In genomic region chr5:113730641-113731121, GRCm38 (mm10) we compare ENCODE assay signal across 14 mouse cellular contexts. TPM values are rescaled to one million over a fixed set of nuclear protein-coding genes. Genes with fewer than 3 reads are reported as not detected.
DNase-seq lines count a peak whose midpoint lies in the region; ATAC-seq lines count a peak whose summit lies in the region.
"Had no signal": no experiment of that assay in that cellular context is flagged by ENCODE, and none has a peak within 500 bp of the region (broad histone marks: within the 10 kb centered on the region; RNA-seq: fewer than 3 reads in every experiment).

No protein-coding gene starts in this region.

- H3K27ac ChIP-seq in hindbrain, embryonic 14.5 days = peak overlapping the region; percentile 32; the same call in 1 of the 2 replicates
- H3K27ac ChIP-seq in hindbrain, embryonic 11.5 days (ENCODE audit: low read depth, low read length) = no peak overlapping the region
- 0 out of 2 replicates have a peak overlapping the region, but pooled peaks have one; percentile 4 for H3K27ac ChIP-seq in neural tube, embryonic 14.5 days (ENCODE audit: low read depth, low read length)
- H3K27ac ChIP-seq: heart, embryonic 15.5 days; lung, embryonic 15.5 days had no signal

- no peak overlapping the region for H3K4me2 ChIP-seq in hindbrain, embryonic 14.5 days (replicated peaks)
- H3K4me2 ChIP-seq in hindbrain, embryonic 11.5 days (replicated peaks; ENCODE audit: low read depth, low read length) = no peak overlapping the region
- no peak overlapping the region for H3K4me2 ChIP-seq in neural tube, embryonic 14.5 days (ENCODE audit: low read depth, low read length)
- H3K4me2 ChIP-seq: heart, embryonic 15.5 days; lung, embryonic 15.5 days had no signal

- no peak overlapping the region for H3K9ac ChIP-seq in hindbrain, embryonic 14.5 days
- no peak overlapping the region for H3K9ac ChIP-seq in hindbrain, embryonic 11.5 days (ENCODE audit: low read depth, low read length)
- H3K9ac ChIP-seq in neural tube, embryonic 14.5 days (replicated peaks; ENCODE audit: low read depth, low read length) = no peak overlapping the region
- H3K9ac ChIP-seq: heart, embryonic 15.5 days; lung, embryonic 15.5 days had no signal

- no peak overlapping the region for H3K4me3 ChIP-seq in hindbrain, embryonic 14.5 days (replicated peaks; ENCODE audit: low read length)
- no peak overlapping the region for H3K4me3 ChIP-seq in hindbrain, embryonic 11.5 days (ENCODE audit: low read depth, low read length)
- no peak overlapping the region for H3K4me3 ChIP-seq in neural tube, embryonic 14.5 days (ENCODE audit: low read depth, low read length)
- H3K4me3 ChIP-seq: heart, embryonic 15.5 days; lung, embryonic 15.5 days had no signal

- H3K9me3 ChIP-seq in hindbrain, embryonic 14.5 days (ENCODE audit: control insufficient read depth, low read length) = no peaks in the 10 kb centered on the region
- H3K9me3 ChIP-seq in hindbrain, embryonic 11.5 days (ENCODE audit: control insufficient read depth, low read length) = no peaks in the 10 kb centered on the region
- no peaks in the 10 kb centered on the region for H3K9me3 ChIP-seq in neural tube, embryonic 14.5 days (ENCODE audit: control insufficient read depth, low read length)
- H3K9me3 ChIP-seq: heart, embryonic 15.5 days; lung, embryonic 15.5 days had no signal

- WGBS in hindbrain, embryonic 14.5 days = 66% methylated on average over 7 of the region's 7 CpGs
- 69% methylated on average over 7 of the region's 7 CpGs for WGBS in hindbrain, embryonic 11.5 days
- 58% methylated on average over 7 of the region's 7 CpGs for WGBS in neural tube, embryonic 14.5 days

- H3K4me1 ChIP-seq in hindbrain, embryonic 14.5 days (replicated peaks; ENCODE audit: control insufficient read depth, insufficient read depth, low read length) = peaks cover 15% of the 10 kb centered on the region
- no peaks in the 10 kb centered on the region for H3K4me1 ChIP-seq in hindbrain, embryonic 11.5 days (replicated peaks; ENCODE audit: control insufficient read depth, insufficient read depth, low read length)
- peaks cover 6% of the 10 kb centered on the region for H3K4me1 ChIP-seq in neural tube, embryonic 14.5 days (ENCODE audit: control insufficient read depth, insufficient read depth, low read length)

- no peaks in the 10 kb centered on the region for H3K36me3 ChIP-seq in hindbrain, embryonic 14.5 days (replicated peaks; ENCODE audit: control insufficient read depth, insufficient read depth)
- no peaks in the 10 kb centered on the region for H3K36me3 ChIP-seq in hindbrain, embryonic 11.5 days (ENCODE audit: control insufficient read depth, insufficient read depth, low read length)
- no peaks in the 10 kb centered on the region for H3K36me3 ChIP-seq in neural tube, embryonic 14.5 days (ENCODE audit: control insufficient read depth, insufficient read depth, low read length)
- H3K36me3 ChIP-seq: heart, embryonic 15.5 days; lung, embryonic 15.5 days had no signal

- peak; percentile 31 to 45 for DNase-seq in cerebellum, adult 18-20 months
- no peak for DNase-seq in cerebellum, postnatal 4 days (ENCODE audit: low spot score in 2 of 2)
- DNase-seq in hindbrain, embryonic 14.5 days (ENCODE audit: low spot score) = peak; percentile 46
- DNase-seq in hindbrain, embryonic 11.5 days (ENCODE audit: low spot score) = no peak
- DNase-seq in retina, postnatal 1 day = peak; percentile 64
- DNase-seq in retina, embryonic 14.5 days (ENCODE audit: low spot score) = no peak
- no peak for DNase-seq in ovary, postnatal 14 days (ENCODE audit: low spot score)
- DNase-seq: gastrocnemius, postnatal 25 days had no signal

- H3K27me3 ChIP-seq in hindbrain, embryonic 14.5 days (ENCODE audit: control insufficient read depth, insufficient read depth, low read length) = no peaks in the 10 kb centered on the region
- no peaks in the 10 kb centered on the region for H3K27me3 ChIP-seq in hindbrain, embryonic 11.5 days (ENCODE audit: control insufficient read depth, insufficient read depth, low read length)
- no peaks in the 10 kb centered on the region for H3K27me3 ChIP-seq in neural tube, embryonic 14.5 days (ENCODE audit: control insufficient read depth, insufficient read depth, low read length)
- H3K27me3 ChIP-seq: lung, embryonic 15.5 days had no signal

- no peak for ATAC-seq in hindbrain, embryonic 14.5 days (ENCODE audit: low FRiP score)
- no peak for ATAC-seq in hindbrain, embryonic 11.5 days (ENCODE audit: low FRiP score)
- ATAC-seq in neural tube, embryonic 14.5 days (ENCODE audit: low read depth) = no peak
- ATAC-seq: intestine, embryonic 16.5 days had no signal

RNA-seq across cellular contexts. Expression of gene Ficd, which starts 4.9 kb away (rescaled TPM):
- 7.0 and 7.5 TPM in 2 replicates for polyA plus RNA-seq in hindbrain, embryonic 14.5 days (2014; fragmentation: Nextera tagmentation; extraction: Ambion mirVana)
- 3.3 and 3.8 TPM in 2 replicates for polyA plus RNA-seq in hindbrain, embryonic 11.5 days (2014; fragmentation: Nextera tagmentation; extraction: Ambion mirVana)
- 6.3 and 7.3 TPM in 2 replicates for polyA plus RNA-seq in neural tube, embryonic 14.5 days (2014; fragmentation: Nextera tagmentation; extraction: Ambion mirVana)

RNA-seq across cellular contexts. Expression of gene 1700069L16Rik, which starts 6.1 kb away (rescaled TPM):
- polyA plus RNA-seq in hindbrain, embryonic 14.5 days (2014; fragmentation: Nextera tagmentation; extraction: Ambion mirVana) = not detected in 2 replicates
- polyA plus RNA-seq in hindbrain, embryonic 11.5 days (2014; fragmentation: Nextera tagmentation; extraction: Ambion mirVana) = not detected in 2 replicates
- polyA plus RNA-seq in neural tube, embryonic 14.5 days (2014; fragmentation: Nextera tagmentation; extraction: Ambion mirVana) = not detected in 2 replicates
- polyA plus RNA-seq: heart, embryonic 15.5 days; intestine, embryonic 16.5 days; limb, embryonic 14.5 days; lung, embryonic 15.5 days; stomach, embryonic 16.5 days had no signal

RNA-seq across cellular contexts. Expression of gene Sart3, which starts 41.6 kb away (rescaled TPM):
- polyA plus RNA-seq in hindbrain, embryonic 14.5 days (2014; fragmentation: Nextera tagmentation; extraction: Ambion mirVana) = 33.0 and 37.1 TPM in 2 replicates
- polyA plus RNA-seq in hindbrain, embryonic 11.5 days (2014; fragmentation: Nextera tagmentation; extraction: Ambion mirVana) = 45.1 and 51.1 TPM in 2 replicates
- polyA plus RNA-seq in neural tube, embryonic 14.5 days (2014; fragmentation: Nextera tagmentation; extraction: Ambion mirVana) = 33.7 and 37.1 TPM in 2 replicates

RNA-seq across cellular contexts. Expression of gene Iscu, which starts 41.9 kb away (rescaled TPM):
- polyA plus RNA-seq in hindbrain, embryonic 14.5 days (2014; fragmentation: Nextera tagmentation; extraction: Ambion mirVana) = 81.5 and 92.4 TPM in 2 replicates
- 108 TPM in 2 replicates for polyA plus RNA-seq in hindbrain, embryonic 11.5 days (2014; fragmentation: Nextera tagmentation; extraction: Ambion mirVana)
- 79.5 and 91.3 TPM in 2 replicates for polyA plus RNA-seq in neural tube, embryonic 14.5 days (2014; fragmentation: Nextera tagmentation; extraction: Ambion mirVana)

Comparison
In these comparisons a context has a peak if more than half of its experiments do, and no peak if none do; other contexts are left out.
1. DNase-seq: peak in cerebellum, adult 18-20 months (2 of 2), hindbrain, embryonic 14.5 days (single experiment) and retina, postnatal 1 day (single experiment); none in cerebellum, postnatal 4 days (0 of 2), hindbrain, embryonic 11.5 days (single experiment), retina, embryonic 14.5 days (single experiment) and ovary, postnatal 14 days (single experiment).